Mouse (Mus musculus): ENCODE measurements at regions not wholly inside any gene's neighbourhood (a gene's known extent, or its start where the extent isn't known, plus 50 kb on each side); places are given as distances from the start of the nearest gene placed in this dataset.

GRCm38 (mm10) chr11:19423268-19423667 is 404.5 kb upstream of the Meis1 start:
- TF ChIP-seq CTCF (IDR thresholded peaks at IDR 0.05; ENCODE audit: borderline replicate concordance, extremely low read depth, insufficient read depth, insufficient read length): no peak
- TF ChIP-seq POLR2A (IDR thresholded peaks at IDR 0.05; ENCODE audit: borderline replicate concordance, extremely low read depth, insufficient read depth, insufficient read length, poor library complexity, severe bottlenecking): no peak

Measured in brain, embryonic 14.5 days (tissue).